Mouse (Mus musculus) hindbrain, embryonic 14.5 days (tissue): ENCODE measurements around the gene Aqp2. TPM values are rescaled to one million over a fixed set of nuclear protein-coding genes. Genes with fewer than 3 reads are reported as not detected.
A peak's percentile ranks its signal among the peaks of the same experiment; 100 is the strongest.

Experiments used
- ATAC-seq: fragments of 200-750 bp; cut with Nextera tagmentation; 2 replicates; pipeline ENCODE4 v1.8.0; 2017; ENCODE audit warnings: moderate number of reproducible peaks, mild to moderate bottlenecking, moderate TSS enrichment, moderate library complexity; ENCODE audit not compliant: low FRiP score
- DNase-seq: peaks from one replicate; pipeline ENCODE4 v3.0.0-alpha.2; 2015; ENCODE audit warnings: low spot score
- H3K27ac ChIP-seq: fragments of 300-500 bp; sonication (generic); 2 replicates; pipeline ENCODE4 v1.5.1; 2014; ENCODE audit warnings: mild to moderate bottlenecking, moderate library complexity
- H3K27me3 ChIP-seq: fragments of 300-500 bp; sonication (generic); 2 replicates; pipeline ENCODE4 v1.6.1; 2014; ENCODE audit warnings: mild to moderate bottlenecking, low read length, mixed read lengths; ENCODE audit not compliant: control insufficient read depth, insufficient read depth
- H3K36me3 ChIP-seq: fragments of 300-500 bp; sonication (generic); replicated peaks from 2 replicates; pipeline ENCODE4 v1.6.1; 2014; ENCODE audit not compliant: control insufficient read depth, insufficient read depth
- H3K4me1 ChIP-seq: fragments of 300-500 bp; sonication (generic); replicated peaks from 2 replicates; pipeline ENCODE4 v1.6.1; 2014; ENCODE audit warnings: antibody characterized with exemption, low read length, mixed read lengths; ENCODE audit not compliant: control insufficient read depth, insufficient read depth
- H3K4me2 ChIP-seq: fragments of 300-500 bp; sonication (generic); replicated peaks from 2 replicates; pipeline ENCODE4 v1.6.1; 2014; ENCODE audit warnings: mild to moderate bottlenecking, moderate library complexity
- H3K4me3 ChIP-seq: fragments of 300-500 bp; sonication (generic); replicated peaks from 2 replicates; pipeline ENCODE4 v1.5.1; 2014; ENCODE audit warnings: mild to moderate bottlenecking, low read length
- H3K9ac ChIP-seq: fragments of 300-500 bp; sonication (generic); 2 replicates; pipeline ENCODE4 v1.6.1; 2014
- H3K9me3 ChIP-seq: fragments of 300-500 bp; sonication (generic); 2 replicates; pipeline ENCODE4 v1.6.1; 2016; ENCODE audit warnings: low read length; ENCODE audit not compliant: control insufficient read depth
- WGBS: fragments of 180-500 bp; shearing (Covaris S2); extraction: QIAGEN DNeasy Blood & Tissue Kit; methylation state at CpG from one replicate; pipeline ENCODE4 v1.1.7; 2014; 5-methylcytosine and 5-hydroxymethylcytosine counted together
- polyA plus RNA-seq: library from polyadenylated mRNA; unstranded; fragments of >200 nt; fragmentation: Nextera tagmentation; extraction: Ambion mirVana; gene quantifications from 2 replicates; pipeline ENCODE4 v1.2.1, GENCODE M21; 2014

The Aqp2 gene
- polyA plus RNA-seq, 1 experiment from 2014 or later = not detected

- no peak for DNase-seq
- 58% methylated on average over 8 of the region's 8 CpGs for WGBS
- H3K27ac ChIP-seq = no peak overlapping the region
- no peak overlapping the region for H3K4me2 ChIP-seq
- H3K4me1 ChIP-seq = peaks cover 7% of the 10 kb centered on the region
- peaks cover 20% of the 10 kb centered on the region for H3K27me3 ChIP-seq
- H3K9me3 ChIP-seq = no peaks in the 10 kb centered on the region
- ATAC-seq = no peak
- no peak overlapping the region for H3K4me3 ChIP-seq
- no peaks in the 10 kb centered on the region for H3K36me3 ChIP-seq
- no peak overlapping the region for H3K9ac ChIP-seq
Observed at GRCm38 (mm10) chr15:99597596-99597995, 18.7 kb downstream of the Aqp2 start.

GRCm38 (mm10) chr15:99599245-99600070 lies 20.6 kb downstream of the Aqp2 start:
- Histone ChIP-seq H3K4me1 (peaks cover 7% of the 10 kb centered on the region), H3K4me3 (no peak overlapping the region), H3K27ac (peak overlapping the region; percentile 38; the same call in 1 of the 2 replicates), H3K27me3 (peaks cover 1% of the 10 kb centered on the region; the same call in 1 of the 2 replicates), H3K9ac (no peak overlapping the region), H3K4me2 (no peak overlapping the region), H3K9me3 (no peaks in the 10 kb centered on the region), H3K36me3 (no peaks in the 10 kb centered on the region)
- 32% methylated on average over 17 of the region's 17 CpGs for whole genome bisulfite sequencing
- no peak for DNase-seq
- peak; percentile 57; the same call in 1 of the 2 replicates for ATAC-seq

GRCm38 (mm10) chr15:99600986-99601822 lies 22.3 kb downstream of the Aqp2 start, which contains the start of gene Aqp6:
Gene Aqp6, plus strand, starts transcription at chr15:99601400.
- Histone ChIP-seq H3K9ac (peak within 1 kb of the TSS; percentile 9; the same call in 1 of the 2 replicates), H3K27ac (peak within 1 kb of the TSS; percentile 76), H3K27me3 (no peaks in the 10 kb centered on the region), H3K4me1 (peaks cover 11% of the 10 kb centered on the region), H3K36me3 (no peaks in the 10 kb centered on the region), H3K9me3 (no peaks in the 10 kb centered on the region), H3K4me2 (peak within 1 kb of the TSS; percentile 1; the same call in 1 of the 2 replicates), H3K4me3 (no peak within 1 kb of the TSS)
- WGBS = 45% methylated on average over 22 of the region's 22 CpGs
- ATAC-seq (no peak), DNase-seq (no peak)

- Histone ChIP-seq H3K9ac (peak overlapping the region; percentile 9; the same call in 1 of the 2 replicates), H3K4me2 (0 out of 2 replicates have a peak overlapping the region, but pooled peaks have one; percentile 1), H3K9me3 (no peaks in the 10 kb centered on the region), H3K27ac (peak overlapping the region; percentile 70), H3K4me3 (no peak overlapping the region), H3K36me3 (no peaks in the 10 kb centered on the region), H3K27me3 (no peaks in the 10 kb centered on the region), H3K4me1 (peaks cover 16% of the 10 kb centered on the region)
- DNase-seq = no peak
- WGBS = 6% methylated on average over 5 of the region's 5 CpGs
- no peak for ATAC-seq
Observed at GRCm38 (mm10) chr15:99601823-99602120, 22.9 kb downstream of the Aqp2 start.

- ATAC-seq (no peak), DNase-seq (no peak)
- Histone ChIP-seq H3K4me1 (peaks cover 18% of the 10 kb centered on the region), H3K27ac (peak overlapping the region; percentile 76), H3K9ac (no peak overlapping the region), H3K9me3 (no peaks in the 10 kb centered on the region), H3K4me3 (no peak overlapping the region), H3K27me3 (no peaks in the 10 kb centered on the region), H3K4me2 (no peak overlapping the region; the same call in 1 of the 2 replicates), H3K36me3 (no peaks in the 10 kb centered on the region)
- WGBS = 57% methylated on average over 17 of the region's 17 CpGs
Observed at GRCm38 (mm10) chr15:99602206-99602820, 23.5 kb downstream of the Aqp2 start.

GRCm38 (mm10) chr15:99603216-99603615 lies 24.4 kb downstream of the Aqp2 start:
- Histone ChIP-seq H3K36me3 (no peaks in the 10 kb centered on the region), H3K9ac (no peak overlapping the region), H3K4me1 (peaks cover 26% of the 10 kb centered on the region), H3K27ac (0 out of 2 replicates have a peak overlapping the region, but pooled peaks have one; percentile 76), H3K27me3 (no peaks in the 10 kb centered on the region), H3K9me3 (no peaks in the 10 kb centered on the region), H3K4me2 (no peak overlapping the region), H3K4me3 (no peak overlapping the region)
- no peak for ATAC-seq
- 87% methylated on average over 7 of the region's 7 CpGs for WGBS
- DNase-seq = no peak

- Histone ChIP-seq H3K4me1 (peaks cover 32% of the 10 kb centered on the region), H3K27ac (no peak overlapping the region)
Observed at GRCm38 (mm10) chr15:99605595-99605994, 26.7 kb downstream of the Aqp2 start.

GRCm38 (mm10) chr15:99606515-99606914 lies 27.7 kb downstream of the Aqp2 start:
- Histone ChIP-seq H3K9me3 (no peaks in the 10 kb centered on the region), H3K4me3 (no peak overlapping the region), H3K4me1 (peaks cover 33% of the 10 kb centered on the region), H3K36me3 (no peaks in the 10 kb centered on the region), H3K27ac (no peak overlapping the region), H3K27me3 (no peaks in the 10 kb centered on the region), H3K4me2 (no peak overlapping the region), H3K9ac (no peak overlapping the region)
- ATAC-seq (no peak), DNase-seq (no peak)
- WGBS = 25% methylated on average over 5 of the region's 5 CpGs

More at GRCm38 (mm10) chr15:99605595-99605994, 26.7 kb downstream of the Aqp2 start:
- no peak for DNase-seq
- H3K27me3 ChIP-seq = no peaks in the 10 kb centered on the region
- H3K4me3 ChIP-seq = no peak overlapping the region
- H3K9ac ChIP-seq = no peak overlapping the region
- no peaks in the 10 kb centered on the region for H3K36me3 ChIP-seq
- H3K4me2 ChIP-seq = no peak overlapping the region
- no peaks in the 10 kb centered on the region for H3K9me3 ChIP-seq
- WGBS = 49% methylated on average over 3 of the region's 3 CpGs
- ATAC-seq = no peak
